Mouse (Mus musculus) brown adipose tissue, adult 24 weeks (tissue): ENCODE data around the gene Mettl22. TPM values are rescaled to one million over a fixed set of nuclear protein-coding genes. Genes with fewer than 3 reads are reported as not detected.

ENCODE experiments used
- H3K27ac ChIP-seq: fragments of 200-500 bp; replicated peaks from 2 replicates; pipeline ENCODE4 v1.5.1; 2012; ENCODE audit warnings: low read depth, mild to moderate bottlenecking, low read length
- H3K4me1 ChIP-seq: fragments of 200-500 bp; 2 replicates; pipeline ENCODE4 v1.6.1; 2012; ENCODE audit warnings: low read length, mixed read lengths; ENCODE audit not compliant: control insufficient read depth, insufficient read depth, insufficient read length
- H3K4me3 ChIP-seq: fragments of 200-500 bp; 2 replicates; pipeline ENCODE4 v1.5.1; 2012; ENCODE audit warnings: low read depth, mild to moderate bottlenecking, low read length, moderate library complexity; ENCODE audit not compliant: insufficient read depth
- polyA plus RNA-seq: library from polyadenylated mRNA; stranded (reverse); fragments of >200 nt; gene quantifications from 2 replicates; pipeline ENCODE4 v1.2.4, GENCODE M21; 2012; ENCODE audit not compliant: missing spikeins, insufficient read depth, insufficient read length

Mettl22 gene
- polyA plus RNA-seq, 1 experiment, result 37.7 TPM

GRCm38 (mm10) chr16:8525877-8526276 lies 55.3 kb downstream of the Mettl22 start:
- Histone ChIP-seq H3K4me3 (no peak overlapping the region), H3K4me1 (no peaks in the 10 kb centered on the region), H3K27ac (no peak overlapping the region)

GRCm38 (mm10) chr16:8529389-8529788 lies 58.8 kb downstream of the Mettl22 start:
- H3K27ac ChIP-seq, result no peak overlapping the region
- no peak overlapping the region for H3K4me3 ChIP-seq
- H3K4me1 ChIP-seq, result no peaks in the 10 kb centered on the region

- no peak overlapping the region for H3K4me3 ChIP-seq
- no peak overlapping the region for H3K27ac ChIP-seq
- no peaks in the 10 kb centered on the region for H3K4me1 ChIP-seq
These were observed 59.4 kb downstream of the Mettl22 start for GRCm38 (mm10) chr16:8530018-8530417.

GRCm38 (mm10) chr16:8532461-8532860 lies 61.9 kb downstream of the Mettl22 start:
- no peaks in the 10 kb centered on the region for H3K4me1 ChIP-seq
- H3K4me3 ChIP-seq, result no peak overlapping the region
- no peak overlapping the region for H3K27ac ChIP-seq

- Histone ChIP-seq H3K4me1 (no peaks in the 10 kb centered on the region), H3K4me3 (no peak overlapping the region), H3K27ac (no peak overlapping the region)
These were observed 62.3 kb downstream of the Mettl22 start for GRCm38 (mm10) chr16:8532894-8533293.

GRCm38 (mm10) chr16:8533477-8533876 lies 62.9 kb downstream of the Mettl22 start:
- Histone ChIP-seq H3K27ac (no peak overlapping the region), H3K4me3 (no peak overlapping the region), H3K4me1 (no peaks in the 10 kb centered on the region)

- H3K4me1 ChIP-seq, result no peaks in the 10 kb centered on the region
- H3K4me3 ChIP-seq, result no peak overlapping the region
- H3K27ac ChIP-seq, result no peak overlapping the region
These were observed 64.0 kb downstream of the Mettl22 start for GRCm38 (mm10) chr16:8534466-8535200.

GRCm38 (mm10) chr16:8535411-8535810 lies 64.8 kb downstream of the Mettl22 start:
- Histone ChIP-seq H3K4me3 (no peak overlapping the region), H3K27ac (no peak overlapping the region), H3K4me1 (no peaks in the 10 kb centered on the region)

- H3K4me3 ChIP-seq, result no peak overlapping the region
- H3K27ac ChIP-seq, result no peak overlapping the region
- no peaks in the 10 kb centered on the region for H3K4me1 ChIP-seq
These were observed 68.7 kb downstream of the Mettl22 start for GRCm38 (mm10) chr16:8539150-8539865.

Other genes with a start within 250 kb of the Mettl22 start
- not detected in 2 replicates for gene Tmem114, start 45.7 kb upstream of the Mettl22 start, polyA plus RNA-seq
- gene Abat, start 42.6 kb downstream of the Mettl22 start, polyA plus RNA-seq, result 0.54 and 1.7 TPM in 2 replicates
- 61.6 and 62.0 TPM in 2 replicates for gene Pmm2, start 166.9 kb downstream of the Mettl22 start, polyA plus RNA-seq
- gene Tmem186, start 166.9 kb downstream of the Mettl22 start, polyA plus RNA-seq, result 16.5 and 19.7 TPM in 2 replicates
- 88.4 and 130 TPM in 2 replicates for gene Carhsp1, start 201.4 kb downstream of the Mettl22 start, polyA plus RNA-seq
- gene Gm5767, start 210.0 kb downstream of the Mettl22 start, polyA plus RNA-seq, result not detected in 2 replicates